Mouse (Mus musculus) C2C12 (cell line): ENCODE results near the gene Stxbp5l. TPM values are rescaled to one million over a fixed set of nuclear protein-coding genes. Genes with fewer than 3 reads are reported as not detected.

Experiments used
- H3K27me3 ChIP-seq: one replicate; pipeline ENCODE4 v1.6.1; 2011; ENCODE audit not compliant: control insufficient read depth, insufficient read depth, insufficient read length
- H3K36me3 ChIP-seq: one replicate; pipeline ENCODE4 v1.6.1; 2011; ENCODE audit not compliant: control insufficient read depth, insufficient read depth
- H3K4me3 ChIP-seq: one replicate; pipeline ENCODE4 v1.5.1; 2011; ENCODE audit warnings: mild to moderate bottlenecking, control low read depth; ENCODE audit not compliant: poor library complexity, insufficient read depth, severe bottlenecking
- H3K79me2 ChIP-seq: one replicate; pipeline ENCODE4 v1.6.1; 2011; ENCODE audit not compliant: control insufficient read depth, insufficient read depth
- H3K79me3 ChIP-seq: one replicate; pipeline ENCODE4 v1.6.1; 2011; ENCODE audit warnings: low read depth, control low read depth
- H3ac ChIP-seq: one replicate; pipeline ENCODE3; 2011; ENCODE audit warnings: low read depth; ENCODE audit not compliant: control insufficient read depth, insufficient read length
- CEBPB ChIP-seq: IDR thresholded peaks from one replicate; pipeline ENCODE4 v1.6.1; 2011; ENCODE audit warnings: low read depth, mild to moderate bottlenecking, control low read depth, moderate library complexity
- CTCF ChIP-seq: IDR thresholded peaks from one replicate; pipeline ENCODE4 v1.5.1; 2011; ENCODE audit not compliant: control insufficient read depth, insufficient read depth, insufficient read length
- FOSL1 ChIP-seq: IDR thresholded peaks from one replicate; pipeline ENCODE4 v1.8.0; 2011; ENCODE audit warnings: mild to moderate bottlenecking, low read length; ENCODE audit not compliant: poor library complexity, insufficient read depth, severe bottlenecking
- MAX ChIP-seq: IDR thresholded peaks from one replicate; pipeline ENCODE4 v1.6.1; 2011; ENCODE audit warnings: mild to moderate bottlenecking, control low read depth
- MYOD1 ChIP-seq: IDR thresholded peaks from one replicate; pipeline ENCODE4 v1.6.1; 2011; ENCODE audit warnings: low read depth; ENCODE audit not compliant: control insufficient read depth, insufficient read length
- MYOG ChIP-seq: IDR thresholded peaks from one replicate; pipeline ENCODE4 v1.6.1; 2011; ENCODE audit not compliant: control insufficient read depth, insufficient read length; ENCODE audit errors: extremely low read depth
- USF1 ChIP-seq: IDR thresholded peaks from one replicate; pipeline ENCODE4 v1.6.1; 2011; ENCODE audit warnings: low read depth, mild to moderate bottlenecking, control low read depth, moderate library complexity
- polyA plus RNA-seq: library from polyadenylated mRNA; unstranded; fragments of >200 nt; fragmentation: generic; extraction: Trizol; gene quantifications from one replicate; pipeline ENCODE4 v1.2.1, GENCODE M21; 2012; ENCODE audit warnings: missing spikeins

The Stxbp5l gene
- polyA plus RNA-seq, 1 experiment: not detected

- Histone ChIP-seq H3K4me3 (no peak overlapping the region), H3K36me3 (no peaks in the 10 kb centered on the region), H3K79me3 (no peaks in the 10 kb centered on the region), H3K27me3 (no peaks in the 10 kb centered on the region), H3ac (no peak overlapping the region), H3K79me2 (no peaks in the 10 kb centered on the region)
- no peak for TF ChIP-seq MAX
Observed at GRCm38 (mm10) chr16:37405536-37405935, 20.8 kb upstream of the Stxbp5l start.

- Histone ChIP-seq H3K79me3 (no peaks in the 10 kb centered on the region), H3K27me3 (no peaks in the 10 kb centered on the region), H3K36me3 (no peaks in the 10 kb centered on the region), H3K4me3 (no peak overlapping the region), H3ac (no peak overlapping the region), H3K79me2 (no peaks in the 10 kb centered on the region)
- no peak for TF ChIP-seq MAX
- TF ChIP-seq MYOD1: no peak
- no peak for TF ChIP-seq CEBPB
- TF ChIP-seq MYOG: no peak
- no peak for TF ChIP-seq CTCF
- TF ChIP-seq FOSL1: no peak
- TF ChIP-seq USF1: no peak
Observed at GRCm38 (mm10) chr16:37404922-37405321, 20.2 kb upstream of the Stxbp5l start.

GRCm38 (mm10) chr16:37389964-37390363, 5.2 kb upstream of the Stxbp5l start:
- Histone ChIP-seq H3K4me3 (no peak overlapping the region), H3K79me3 (no peaks in the 10 kb centered on the region), H3K36me3 (no peaks in the 10 kb centered on the region), H3ac (no peak overlapping the region), H3K79me2 (no peaks in the 10 kb centered on the region), H3K27me3 (no peaks in the 10 kb centered on the region)
- TF ChIP-seq CEBPB: no peak
- no peak for TF ChIP-seq USF1
- TF ChIP-seq MYOG: no peak
- TF ChIP-seq MYOD1: no peak
- TF ChIP-seq MAX: no peak
- no peak for TF ChIP-seq FOSL1
- no peak for TF ChIP-seq CTCF

GRCm38 (mm10) chr16:37389201-37389905, 4.6 kb upstream of the Stxbp5l start:
- Histone ChIP-seq H3K79me2 (no peaks in the 10 kb centered on the region), H3K27me3 (peaks cover 4% of the 10 kb centered on the region), H3K4me3 (no peak overlapping the region), H3K36me3 (no peaks in the 10 kb centered on the region), H3K79me3 (no peaks in the 10 kb centered on the region), H3ac (no peak overlapping the region)
- TF ChIP-seq FOSL1: no peak
- no peak for TF ChIP-seq CEBPB
- no peak for TF ChIP-seq MAX
- TF ChIP-seq USF1: no peak
- no peak for TF ChIP-seq CTCF
- TF ChIP-seq MYOG: no peak
- no peak for TF ChIP-seq MYOD1

- no peaks in the 10 kb centered on the region for H3K79me2 ChIP-seq
- H3ac ChIP-seq: no peak overlapping the region
- no peaks in the 10 kb centered on the region for H3K36me3 ChIP-seq
- H3K27me3 ChIP-seq: peaks cover 7% of the 10 kb centered on the region
- no peak for TF ChIP-seq FOSL1
- TF ChIP-seq MAX: no peak
- no peak for TF ChIP-seq CEBPB
- no peak for TF ChIP-seq CTCF
- TF ChIP-seq MYOD1: no peak
- TF ChIP-seq MYOG: no peak
- no peak for TF ChIP-seq USF1
- H3K79me3 ChIP-seq: no peaks in the 10 kb centered on the region
- no peak overlapping the region for H3K4me3 ChIP-seq
Observed at GRCm38 (mm10) chr16:37384369-37384768, 393 bp downstream of the Stxbp5l start.

- H3K36me3 ChIP-seq: no peaks in the 10 kb centered on the region
- no peaks in the 10 kb centered on the region for H3K79me3 ChIP-seq
- peaks cover 7% of the 10 kb centered on the region for H3K27me3 ChIP-seq
- no peak for TF ChIP-seq MYOD1
- no peaks in the 10 kb centered on the region for H3K79me2 ChIP-seq
- no peak overlapping the region for H3ac ChIP-seq
- H3K4me3 ChIP-seq: no peak overlapping the region
Observed at GRCm38 (mm10) chr16:37383426-37383825, 1.3 kb downstream of the Stxbp5l start.
